Mouse (Mus musculus): ENCODE results near the gene Rbfox1. TPM values are rescaled to one million over a fixed set of nuclear protein-coding genes. Genes with fewer than 3 reads are reported as not detected.
A peak's percentile ranks its signal among the peaks of the same experiment; 100 is the strongest.

Rbfox1 gene
- polyA plus RNA-seq, 1 experiment from 2014 or later, result 125 TPM

- H3K4me1 ChIP-seq (ENCODE audit: control insufficient read depth, insufficient read depth, low read length), result no peaks in the 10 kb centered on the region
- H3K9me3 ChIP-seq (ENCODE audit: control insufficient read depth, low read length), result no peaks in the 10 kb centered on the region
- H3K36me3 ChIP-seq (ENCODE audit: control insufficient read depth, insufficient read depth, low read length), result no peaks in the 10 kb centered on the region
- H3K27me3 ChIP-seq (ENCODE audit: control insufficient read depth, insufficient read depth, low read length), result no peaks in the 10 kb centered on the region
- ATAC-seq (ENCODE audit: low FRiP score, low TSS enrichment) (no peak), DNase-seq (no peak)
- WGBS, result 92% methylated on average over 6 of the region's 6 CpGs
- no peak overlapping the region for H3K4me3 ChIP-seq (replicated peaks; ENCODE audit: low read depth, low read length)
- no peak overlapping the region for H3K4me2 ChIP-seq (ENCODE audit: low read length)
- H3K27ac ChIP-seq (replicated peaks; ENCODE audit: low read depth, low read length), result no peak overlapping the region
- H3K9ac ChIP-seq (replicated peaks; ENCODE audit: low read length), result no peak overlapping the region
Measured at GRCm38 (mm10) chr16:6829892-6830524, 944.9 kb downstream of the Rbfox1 start.

- Histone ChIP-seq H3K4me3 (replicated peaks; ENCODE audit: low read depth, low read length) (no peak overlapping the region), H3K9ac (replicated peaks; ENCODE audit: low read length) (no peak overlapping the region), H3K27ac (replicated peaks; ENCODE audit: low read depth, low read length) (no peak overlapping the region), H3K27me3 (ENCODE audit: control insufficient read depth, insufficient read depth, low read length) (no peaks in the 10 kb centered on the region), H3K4me1 (ENCODE audit: control insufficient read depth, insufficient read depth, low read length) (no peaks in the 10 kb centered on the region), H3K9me3 (ENCODE audit: control insufficient read depth, low read length) (no peaks in the 10 kb centered on the region), H3K36me3 (ENCODE audit: control insufficient read depth, insufficient read depth, low read length) (no peaks in the 10 kb centered on the region), H3K4me2 (ENCODE audit: low read length) (no peak overlapping the region)
- ATAC-seq (ENCODE audit: low FRiP score, low TSS enrichment) (no peak), DNase-seq (no peak)
Measured at GRCm38 (mm10) chr16:6833486-6833885, 948.3 kb downstream of the Rbfox1 start.

GRCm38 (mm10) chr16:6835051-6835450 is 949.9 kb downstream of the Rbfox1 start:
- Histone ChIP-seq H3K36me3 (ENCODE audit: control insufficient read depth, insufficient read depth, low read length) (no peaks in the 10 kb centered on the region), H3K4me2 (ENCODE audit: low read length) (no peak overlapping the region), H3K9me3 (ENCODE audit: control insufficient read depth, low read length) (no peaks in the 10 kb centered on the region), H3K9ac (replicated peaks; ENCODE audit: low read length) (no peak overlapping the region), H3K27me3 (ENCODE audit: control insufficient read depth, insufficient read depth, low read length) (no peaks in the 10 kb centered on the region), H3K27ac (replicated peaks; ENCODE audit: low read depth, low read length) (no peak overlapping the region), H3K4me1 (ENCODE audit: control insufficient read depth, insufficient read depth, low read length) (no peaks in the 10 kb centered on the region), H3K4me3 (replicated peaks; ENCODE audit: low read depth, low read length) (no peak overlapping the region)
- ATAC-seq (ENCODE audit: low FRiP score, low TSS enrichment) (no peak), DNase-seq (no peak)
- WGBS, result 56% methylated on average over 5 of the region's 5 CpGs

DNA sequence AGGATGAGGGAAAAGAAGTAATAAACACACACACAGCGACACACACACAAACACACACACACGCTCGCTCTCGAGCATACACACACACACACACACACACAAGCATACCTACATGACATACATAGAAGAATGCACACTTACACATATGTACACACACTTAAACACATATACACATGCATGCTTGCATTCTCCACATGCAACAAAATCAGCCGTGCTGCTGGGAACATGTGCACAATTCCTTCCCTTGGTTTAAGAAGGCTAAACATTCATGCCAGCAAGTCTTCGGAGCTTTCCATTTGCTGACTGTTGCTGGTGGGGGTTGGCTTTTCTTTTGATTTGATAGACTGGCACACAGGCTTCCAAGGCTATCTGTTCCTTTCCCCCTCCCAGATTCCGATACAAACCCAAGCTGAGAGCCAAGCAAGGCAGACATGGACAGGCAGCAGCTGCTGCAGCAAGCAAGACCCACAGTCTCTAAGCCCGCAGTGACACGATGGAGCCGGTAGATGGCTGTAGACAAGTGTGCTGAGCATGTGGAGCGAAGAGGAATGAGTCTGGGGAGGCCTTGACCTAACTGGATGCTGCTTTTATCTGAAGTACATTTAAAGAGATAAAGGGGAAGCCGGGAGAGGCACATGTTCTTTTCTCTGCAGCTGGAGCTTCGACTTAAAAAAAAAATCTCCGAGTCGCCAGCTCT is 954.3 kb downstream of the Rbfox1 start:
- Histone ChIP-seq H3K4me2 (ENCODE audit: low read length) (peak overlapping the region; percentile 26), H3K27ac (replicated peaks; ENCODE audit: low read depth, low read length) (peak overlapping the region; percentile 45), H3K4me3 (replicated peaks; ENCODE audit: low read depth, low read length) (no peak overlapping the region), H3K9ac (replicated peaks; ENCODE audit: low read length) (no peak overlapping the region), H3K9me3 (ENCODE audit: control insufficient read depth, low read length) (no peaks in the 10 kb centered on the region), H3K36me3 (ENCODE audit: control insufficient read depth, insufficient read depth, low read length) (no peaks in the 10 kb centered on the region), H3K4me1 (ENCODE audit: control insufficient read depth, insufficient read depth, low read length) (0 out of 2 replicates have a peak, but pooled peaks cover 9% of the 10 kb centered on the region), H3K27me3 (ENCODE audit: control insufficient read depth, insufficient read depth, low read length) (no peaks in the 10 kb centered on the region)
- DNase-seq (peak; percentile 92), ATAC-seq (ENCODE audit: low FRiP score, low TSS enrichment) (peak; percentile 64)
- WGBS, result 35% methylated on average over 15 of the region's 15 CpGs

DNA sequence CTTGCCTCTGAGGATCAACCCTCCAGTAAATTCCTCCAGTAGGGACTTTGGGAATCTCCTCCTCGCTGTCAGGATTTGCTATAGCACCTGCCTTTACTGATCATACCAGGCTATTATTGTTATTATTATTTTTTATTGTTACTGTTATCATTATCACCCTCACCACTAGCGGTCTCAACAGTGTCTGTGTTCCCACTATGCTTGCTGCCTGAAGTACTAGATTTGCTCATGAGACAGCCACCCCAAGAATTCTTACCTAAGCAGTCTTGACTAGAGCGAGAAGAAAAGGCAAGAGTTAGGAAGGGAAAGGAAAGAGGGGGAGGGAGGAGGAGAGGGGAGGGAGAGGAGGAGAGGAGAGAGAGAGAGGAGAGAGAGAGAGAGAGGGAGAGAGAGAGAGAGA is 954.9 kb downstream of the Rbfox1 start:
- H3K36me3 ChIP-seq (ENCODE audit: control insufficient read depth, insufficient read depth, low read length), result no peaks in the 10 kb centered on the region
- WGBS, result 53% methylated on average over 3 of the region's 3 CpGs
- H3K9me3 ChIP-seq (ENCODE audit: control insufficient read depth, low read length), result no peaks in the 10 kb centered on the region
- peak overlapping the region; percentile 45 for H3K27ac ChIP-seq (replicated peaks; ENCODE audit: low read depth, low read length)
- H3K4me2 ChIP-seq (ENCODE audit: low read length), result peak overlapping the region; percentile 26
- no peaks in the 10 kb centered on the region for H3K27me3 ChIP-seq (ENCODE audit: control insufficient read depth, insufficient read depth, low read length)
- H3K9ac ChIP-seq (replicated peaks; ENCODE audit: low read length), result no peak overlapping the region
- H3K4me1 ChIP-seq (ENCODE audit: control insufficient read depth, insufficient read depth, low read length), result 0 out of 2 replicates have a peak, but pooled peaks cover 9% of the 10 kb centered on the region
- ATAC-seq (ENCODE audit: low FRiP score, low TSS enrichment), result no peak
- no peak overlapping the region; the same call in 1 of the 2 replicates for H3K4me3 ChIP-seq (replicated peaks; ENCODE audit: low read depth, low read length)
- no peak for DNase-seq

- Histone ChIP-seq H3K4me3 (replicated peaks; ENCODE audit: low read depth, low read length) (no peak overlapping the region; the same call in 1 of the 2 replicates), H3K27me3 (ENCODE audit: control insufficient read depth, insufficient read depth, low read length) (no peaks in the 10 kb centered on the region), H3K4me1 (ENCODE audit: control insufficient read depth, insufficient read depth, low read length) (0 out of 2 replicates have a peak, but pooled peaks cover 9% of the 10 kb centered on the region), H3K9ac (replicated peaks; ENCODE audit: low read length) (no peak overlapping the region), H3K9me3 (ENCODE audit: control insufficient read depth, low read length) (no peaks in the 10 kb centered on the region), H3K27ac (replicated peaks; ENCODE audit: low read depth, low read length) (0 out of 2 replicates have a peak overlapping the region, but pooled peaks have one; percentile 45), H3K4me2 (ENCODE audit: low read length) (peak overlapping the region; percentile 26), H3K36me3 (ENCODE audit: control insufficient read depth, insufficient read depth, low read length) (no peaks in the 10 kb centered on the region)
- WGBS, result 55% methylated on average over 7 of the region's 7 CpGs
- ATAC-seq (ENCODE audit: low FRiP score, low TSS enrichment) (no peak), DNase-seq (peak; percentile 17)
Measured at GRCm38 (mm10) chr16:6840461-6840860, 955.3 kb downstream of the Rbfox1 start.

DNA sequence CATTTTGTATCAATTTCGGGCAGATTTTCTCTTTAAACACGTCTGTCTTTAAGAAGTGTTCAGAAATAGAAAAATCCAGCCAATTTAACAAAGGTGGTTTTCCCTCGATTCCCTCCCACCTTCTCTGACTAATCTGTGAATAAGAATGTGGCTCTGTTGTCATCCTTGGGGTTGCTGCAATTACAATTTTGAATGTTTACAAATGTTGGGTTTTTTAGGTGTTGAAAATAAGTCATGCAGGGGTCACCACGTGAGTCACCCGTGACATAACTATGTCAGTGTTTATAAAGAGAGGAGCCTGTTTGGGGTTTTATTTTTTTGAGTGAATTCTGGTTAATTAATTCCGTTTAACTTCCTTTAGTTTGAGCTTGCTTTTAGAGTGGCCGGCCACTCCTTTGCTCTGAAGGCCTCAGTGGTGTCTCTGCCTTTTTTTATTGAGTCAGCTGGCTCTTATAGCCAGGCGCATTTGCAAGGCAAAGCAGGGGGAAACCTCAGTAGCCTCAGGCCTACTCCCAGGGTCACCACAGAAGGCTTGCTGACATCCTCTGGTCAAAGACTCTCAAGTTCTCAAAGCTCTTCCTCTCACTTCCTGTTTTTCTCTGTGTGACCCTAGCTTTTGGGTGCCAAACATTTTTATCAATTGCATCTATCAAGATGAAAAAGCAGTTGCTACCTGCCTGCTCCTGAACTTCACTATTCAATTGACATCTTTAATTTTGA is 957.1 kb downstream of the Rbfox1 start:
- DNase-seq, result no peak
- H3K4me1 ChIP-seq (ENCODE audit: control insufficient read depth, insufficient read depth, low read length), result 0 out of 2 replicates have a peak, but pooled peaks cover 9% of the 10 kb centered on the region
- no peak overlapping the region for H3K27ac ChIP-seq (replicated peaks; ENCODE audit: low read depth, low read length)
- H3K9ac ChIP-seq (replicated peaks; ENCODE audit: low read length), result no peak overlapping the region
- 25% methylated on average over 8 of the region's 8 CpGs for WGBS
- no peak for ATAC-seq (ENCODE audit: low FRiP score, low TSS enrichment)
- H3K36me3 ChIP-seq (ENCODE audit: control insufficient read depth, insufficient read depth, low read length), result no peaks in the 10 kb centered on the region
- H3K4me2 ChIP-seq (ENCODE audit: low read length), result no peak overlapping the region; the same call in 1 of the 2 replicates
- H3K9me3 ChIP-seq (ENCODE audit: control insufficient read depth, low read length), result no peaks in the 10 kb centered on the region
- no peaks in the 10 kb centered on the region for H3K27me3 ChIP-seq (ENCODE audit: control insufficient read depth, insufficient read depth, low read length)
- no peak overlapping the region for H3K4me3 ChIP-seq (replicated peaks; ENCODE audit: low read depth, low read length)

DNA sequence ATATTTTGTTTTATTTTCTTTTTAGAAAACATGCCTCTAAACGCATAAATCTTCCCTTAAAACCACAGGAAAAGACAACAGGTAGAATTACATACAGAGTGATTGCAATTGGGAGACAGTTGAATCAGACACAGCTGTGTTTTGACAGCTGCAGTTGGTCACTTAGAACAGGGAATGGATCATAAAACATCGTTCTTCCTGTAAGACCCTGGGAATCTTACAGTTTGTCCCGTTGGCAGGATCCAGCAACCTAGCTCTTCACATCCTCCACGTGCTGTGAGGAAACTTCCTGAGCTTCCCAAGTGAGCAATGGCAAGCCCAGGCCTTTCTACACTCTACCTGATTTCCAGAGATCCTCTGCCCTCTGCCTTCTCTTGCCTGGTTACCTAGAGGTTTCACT is 959.5 kb downstream of the Rbfox1 start:
- no peaks in the 10 kb centered on the region for H3K27me3 ChIP-seq (ENCODE audit: control insufficient read depth, insufficient read depth, low read length)
- H3K4me2 ChIP-seq (ENCODE audit: low read length), result no peak overlapping the region
- H3K9me3 ChIP-seq (ENCODE audit: control insufficient read depth, low read length), result no peaks in the 10 kb centered on the region
- H3K9ac ChIP-seq (replicated peaks; ENCODE audit: low read length), result no peak overlapping the region
- ATAC-seq (ENCODE audit: low FRiP score, low TSS enrichment), result no peak
- no peak for DNase-seq
- 85% methylated on average over 4 of the region's 4 CpGs for WGBS
- no peak overlapping the region for H3K4me3 ChIP-seq (replicated peaks; ENCODE audit: low read depth, low read length)
- H3K4me1 ChIP-seq (ENCODE audit: control insufficient read depth, insufficient read depth, low read length), result 0 out of 2 replicates have a peak, but pooled peaks cover 9% of the 10 kb centered on the region
- no peak overlapping the region for H3K27ac ChIP-seq (replicated peaks; ENCODE audit: low read depth, low read length)
- no peaks in the 10 kb centered on the region for H3K36me3 ChIP-seq (ENCODE audit: control insufficient read depth, insufficient read depth, low read length)

All from midbrain, embryonic 14.5 days (tissue).